Mouse (Mus musculus): ENCODE results near the gene H2-DMb1.

The H2-DMb1 gene

DNA sequence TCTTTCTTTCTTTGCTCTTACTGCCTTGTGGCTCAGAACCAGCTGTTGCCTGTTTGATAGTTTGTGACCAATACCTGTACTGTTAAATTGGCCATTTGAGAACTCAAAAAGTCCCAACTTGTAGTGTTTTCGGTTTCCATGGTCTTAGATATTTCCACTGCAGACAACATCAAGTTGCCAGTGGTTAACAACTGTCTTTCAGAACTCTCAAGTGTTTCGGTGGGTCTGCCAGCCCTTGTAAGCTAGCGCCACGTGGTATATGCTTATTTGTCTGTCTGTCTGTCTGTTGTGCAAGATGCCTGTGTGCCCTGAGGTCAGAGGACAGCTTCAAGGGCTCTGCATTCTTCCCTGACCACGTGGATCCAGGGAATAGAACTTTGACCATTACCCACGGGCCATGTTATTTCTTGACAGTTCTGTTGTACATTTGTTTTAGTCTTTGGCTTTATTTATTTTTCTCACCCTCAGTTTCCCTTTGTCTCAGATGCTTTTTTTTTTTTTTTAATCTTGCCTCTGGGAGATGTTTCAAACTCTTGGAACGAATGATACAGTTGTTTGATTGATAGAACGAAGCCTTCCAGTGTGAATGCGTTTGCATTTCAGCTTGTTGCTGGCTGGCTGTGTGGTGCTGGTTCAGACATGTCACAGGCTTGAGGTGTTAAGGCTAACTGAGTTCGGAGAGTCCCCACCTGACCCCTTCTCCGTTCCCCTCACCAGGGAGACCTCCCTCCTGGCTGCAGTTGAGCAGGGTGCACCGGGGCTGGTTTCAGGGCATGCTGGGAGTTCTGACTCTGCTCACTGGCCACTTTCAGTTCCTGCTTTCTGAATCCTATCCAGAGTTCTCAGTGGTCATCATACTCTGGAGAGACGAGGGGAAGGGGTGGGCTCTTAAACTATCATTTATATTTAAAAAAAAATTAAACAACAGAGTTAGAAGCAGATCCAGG is 27.3 kb downstream of the H2-DMb1 start:
- in situ Hi-C loops (cut with MboI; ENCODE audit: low pct_unique_long_range_greater_than_20kb in 1 of 2, low sequenced_read_pairs in 2 of 2, unreplicated experiment in 1 of 2) = no loop called here

DNA sequence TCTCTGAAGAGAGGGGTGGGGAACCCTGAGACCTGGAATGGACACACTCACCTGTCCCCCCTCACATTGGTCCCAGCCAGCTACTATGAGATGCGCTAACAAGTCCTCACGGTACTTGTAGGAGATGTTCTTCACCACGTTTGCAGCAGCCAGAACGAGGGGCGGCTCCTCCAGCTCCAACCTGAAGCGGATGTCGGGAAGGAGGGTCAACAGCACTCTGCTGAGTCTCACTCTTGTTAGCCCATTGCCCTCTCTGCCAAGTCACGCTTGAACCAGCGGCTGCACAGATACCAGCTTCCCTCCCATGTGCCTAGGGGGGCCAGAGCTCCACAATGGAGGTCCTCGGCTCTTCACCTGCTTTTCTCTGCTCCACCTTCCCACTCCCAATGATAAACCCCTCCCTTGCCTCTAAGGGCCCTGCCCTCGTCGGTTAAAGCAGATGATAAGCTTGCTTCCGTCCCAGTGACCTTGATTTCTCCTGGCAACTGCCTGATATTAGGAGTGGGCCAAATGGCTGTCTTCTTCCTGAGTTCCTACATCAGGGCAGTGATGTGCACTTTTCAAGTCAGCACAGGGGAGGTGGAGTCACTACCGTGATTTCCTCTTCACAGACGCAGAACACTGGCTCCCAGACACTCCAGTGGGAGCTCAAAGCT is 30.8 kb downstream of the H2-DMb1 start:
- in situ Hi-C loops (cut with MboI; ENCODE audit: low pct_unique_long_range_greater_than_20kb in 1 of 2, low sequenced_read_pairs in 2 of 2, unreplicated experiment in 1 of 2) = no loop called here

GRCm38 (mm10) chr17:34185526-34185925 is 32.7 kb downstream of the H2-DMb1 start:
- in situ Hi-C loops (cut with MboI; ENCODE audit: low pct_unique_long_range_greater_than_20kb in 1 of 2, low sequenced_read_pairs in 2 of 2, unreplicated experiment in 1 of 2) = no loop called here

DNA sequence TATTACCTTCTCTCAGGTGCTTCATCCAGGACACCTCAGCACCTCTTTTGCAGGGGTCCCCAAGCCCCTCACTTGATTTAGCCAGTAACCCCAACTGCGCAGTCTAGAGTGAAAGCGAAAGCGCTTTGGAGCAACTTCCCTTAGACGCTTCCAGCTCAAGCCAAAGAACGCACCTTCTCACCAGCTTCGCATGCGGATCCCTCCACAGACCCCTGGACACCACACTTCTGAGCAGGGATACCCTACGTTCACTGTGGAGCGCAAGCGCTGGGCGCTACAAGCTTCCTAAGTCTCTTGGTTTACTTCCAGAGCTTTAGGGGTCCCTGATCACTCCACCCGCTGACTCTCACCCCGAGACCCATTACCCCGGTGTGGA is 34.0 kb downstream of the H2-DMb1 start:
- in situ Hi-C loops (cut with MboI; ENCODE audit: low pct_unique_long_range_greater_than_20kb in 1 of 2, low sequenced_read_pairs in 2 of 2, unreplicated experiment in 1 of 2) = no loop called here

DNA sequence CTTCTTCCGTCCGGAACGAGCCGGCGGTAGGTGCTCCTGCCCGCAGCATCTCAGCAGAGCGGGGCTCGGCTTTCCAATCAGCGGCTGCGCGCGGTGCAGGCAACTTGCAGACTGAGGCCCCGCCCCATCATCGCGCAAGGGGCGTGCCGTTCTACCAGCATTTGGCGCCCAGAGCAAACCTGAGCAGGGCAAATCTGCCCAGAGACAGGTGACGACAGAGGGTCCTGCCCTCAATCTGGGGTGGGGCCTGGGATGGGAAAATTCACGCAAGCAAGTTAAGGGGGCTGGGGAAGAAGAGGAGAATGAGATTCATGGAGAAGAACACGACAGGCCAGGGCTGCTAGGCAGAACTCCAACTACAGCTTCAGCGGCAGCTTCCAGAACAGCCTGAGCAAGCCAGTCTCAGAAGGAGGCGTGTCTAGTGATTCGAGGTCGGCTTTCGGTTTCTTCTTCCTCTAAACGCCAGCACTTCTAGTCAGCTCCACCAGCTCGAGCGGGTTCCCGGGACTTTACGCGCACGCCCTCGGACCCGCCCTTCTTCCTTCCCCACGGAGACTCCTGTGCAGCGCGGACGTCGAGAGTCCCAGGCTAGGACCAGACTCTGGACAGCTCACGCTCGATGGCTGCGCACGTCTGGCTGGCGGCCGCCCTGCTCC is 34.5 kb downstream of the H2-DMb1 start, which contains the start of the genes Tap1 and Psmb9:
Gene Tap1, plus strand, starts transcription at position 293 of the 656 bp plus-strand sequence.
Gene Psmb9, minus strand, starts transcription at position 504 of the 656 bp plus-strand sequence.
- in situ Hi-C loops (cut with MboI; ENCODE audit: low pct_unique_long_range_greater_than_20kb in 1 of 2, low sequenced_read_pairs in 2 of 2, unreplicated experiment in 1 of 2) = no loop called here

- in situ Hi-C loops (cut with MboI; ENCODE audit: low pct_unique_long_range_greater_than_20kb in 1 of 2, low sequenced_read_pairs in 2 of 2, unreplicated experiment in 1 of 2) = no loop called here
Measured at GRCm38 (mm10) chr17:34188010-34188409, 35.1 kb downstream of the H2-DMb1 start.

DNA sequence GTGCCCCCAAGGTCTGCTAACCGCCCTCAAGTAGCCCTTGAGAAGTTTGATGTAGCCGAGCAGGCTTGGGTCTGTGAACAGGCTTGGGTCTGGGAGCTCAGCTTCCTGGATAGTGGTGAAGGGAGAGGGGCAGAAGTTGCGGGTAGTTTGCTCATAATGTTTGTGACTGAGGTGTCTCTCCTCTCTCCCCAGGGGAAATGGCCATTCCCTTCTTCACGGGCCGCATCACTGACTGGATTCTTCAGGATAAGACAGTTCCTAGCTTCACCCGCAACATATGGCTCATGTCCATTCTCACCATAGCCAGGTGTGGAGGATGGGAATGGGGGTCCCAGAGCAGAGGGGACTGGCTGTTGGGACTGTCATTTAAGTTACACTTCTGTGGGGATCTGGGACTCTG is 36.1 kb downstream of the H2-DMb1 start:
- in situ Hi-C loops (cut with MboI; ENCODE audit: low pct_unique_long_range_greater_than_20kb in 1 of 2, low sequenced_read_pairs in 2 of 2, unreplicated experiment in 1 of 2) = no loop called here

GRCm38 (mm10) chr17:34192852-34193251 is 40.0 kb downstream of the H2-DMb1 start:
- in situ Hi-C loops (cut with MboI; ENCODE audit: low pct_unique_long_range_greater_than_20kb in 1 of 2, low sequenced_read_pairs in 2 of 2, unreplicated experiment in 1 of 2) = loop anchor here in 1 of 2 experiments (10.0 kb wide), 1 partner anchor 118 kb away; no protein-coding TSS in a partner anchor

DNA sequence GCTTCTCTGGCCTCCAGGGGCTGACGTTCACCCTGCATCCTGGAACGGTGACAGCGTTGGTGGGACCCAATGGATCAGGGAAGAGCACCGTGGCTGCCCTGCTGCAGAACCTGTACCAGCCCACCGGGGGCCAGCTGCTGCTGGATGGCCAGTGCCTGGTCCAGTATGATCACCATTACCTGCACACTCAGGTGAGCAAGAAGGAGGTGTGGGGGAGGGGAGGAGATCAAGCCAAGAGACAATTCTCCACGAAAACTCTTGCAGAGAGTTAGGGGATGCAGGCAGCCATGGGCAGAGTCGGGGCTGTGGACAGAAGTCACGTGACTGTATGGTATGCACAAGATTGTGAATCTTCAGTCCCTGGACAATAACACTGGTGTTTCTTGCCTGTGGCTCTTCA is 40.6 kb downstream of the H2-DMb1 start:
- in situ Hi-C loops (cut with MboI; ENCODE audit: low pct_unique_long_range_greater_than_20kb in 1 of 2, low sequenced_read_pairs in 2 of 2, unreplicated experiment in 1 of 2) = loop anchor here in 1 of 2 experiments (10.0 kb wide), 1 partner anchor 119 kb away; no protein-coding TSS in a partner anchor

GRCm38 (mm10) chr17:34194723-34195122 is 41.9 kb downstream of the H2-DMb1 start:
- in situ Hi-C loops (cut with MboI; ENCODE audit: low pct_unique_long_range_greater_than_20kb in 1 of 2, low sequenced_read_pairs in 2 of 2, unreplicated experiment in 1 of 2) = loop anchor here in 1 of 2 experiments (10.0 kb wide), 1 partner anchor 120 kb away; no protein-coding TSS in a partner anchor

- in situ Hi-C loops (cut with MboI; ENCODE audit: low pct_unique_long_range_greater_than_20kb in 1 of 2, low sequenced_read_pairs in 2 of 2, unreplicated experiment in 1 of 2) = loop anchor here in 1 of 2 experiments (10.0 kb wide), 1 partner anchor 122 kb away; no protein-coding TSS in a partner anchor
Measured at GRCm38 (mm10) chr17:34196491-34196890, 43.6 kb downstream of the H2-DMb1 start.

DNA sequence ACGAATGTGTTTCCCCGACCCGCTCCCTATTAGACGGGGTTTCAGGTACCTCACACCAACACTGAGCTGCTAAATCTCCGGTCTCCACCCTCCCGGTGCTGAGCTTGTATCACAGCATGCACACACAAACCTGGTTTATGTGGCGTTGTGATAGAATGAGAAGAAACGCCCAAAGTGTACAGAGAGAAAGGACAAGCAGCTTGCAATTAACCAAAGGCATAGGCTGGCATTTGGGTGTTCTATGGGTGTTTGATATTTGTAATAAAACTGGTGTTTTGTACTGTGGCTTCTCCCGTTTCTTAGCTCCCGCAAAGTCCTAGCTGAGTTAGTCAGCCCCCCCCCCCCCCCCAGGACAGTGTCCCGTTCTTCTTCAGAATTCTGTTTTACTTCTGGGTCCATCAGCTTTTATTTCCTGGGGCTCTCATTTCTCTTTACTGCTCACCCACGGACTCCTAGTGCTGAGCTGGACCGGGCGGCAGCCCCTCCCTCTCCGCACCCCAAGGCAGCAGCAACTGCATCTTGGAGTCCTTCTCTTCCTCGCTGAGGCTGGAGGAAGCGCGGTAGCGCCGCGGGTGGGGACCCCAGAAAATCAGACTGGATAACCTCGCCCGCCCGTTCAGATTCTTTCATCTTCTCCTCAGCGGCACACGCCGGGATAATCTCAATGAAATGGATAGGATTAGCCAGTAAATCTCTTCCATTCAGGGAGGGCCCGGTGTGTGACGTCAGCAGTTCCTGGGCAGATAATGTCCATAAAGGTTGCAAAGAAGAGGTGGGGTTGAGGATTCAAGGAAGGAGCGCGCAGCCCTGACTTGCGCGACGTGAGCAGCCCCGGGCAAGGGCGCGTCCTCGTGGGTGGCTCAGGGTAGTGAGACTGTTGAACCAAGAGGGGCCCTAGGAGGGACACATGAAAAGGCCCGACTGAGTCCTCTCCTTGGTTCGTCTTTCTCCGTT is 44.3 kb downstream of the H2-DMb1 start, which contains the start of gene Psmb8:
Gene Psmb8, plus strand, starts transcription at position 781 of the 954 bp plus-strand sequence.
- in situ Hi-C loops (cut with MboI; ENCODE audit: low pct_unique_long_range_greater_than_20kb in 1 of 2, low sequenced_read_pairs in 2 of 2, unreplicated experiment in 1 of 2) = loop anchor here in 1 of 2 experiments (10.0 kb wide), 1 partner anchor 122 kb away; no protein-coding TSS in a partner anchor

- in situ Hi-C loops (cut with MboI; ENCODE audit: low pct_unique_long_range_greater_than_20kb in 1 of 2, low sequenced_read_pairs in 2 of 2, unreplicated experiment in 1 of 2) = loop anchor here in 1 of 2 experiments (10.0 kb wide), 1 partner anchor 123 kb away; no protein-coding TSS in a partner anchor
Measured at GRCm38 (mm10) chr17:34197904-34198520, 45.1 kb downstream of the H2-DMb1 start.

- in situ Hi-C loops (cut with MboI; ENCODE audit: low pct_unique_long_range_greater_than_20kb in 1 of 2, low sequenced_read_pairs in 2 of 2, unreplicated experiment in 1 of 2) = loop anchor here in 1 of 2 experiments (10.0 kb wide), 1 partner anchor 124 kb away; no protein-coding TSS in a partner anchor
Measured at GRCm38 (mm10) chr17:34198521-34198912, 45.6 kb downstream of the H2-DMb1 start.

DNA sequence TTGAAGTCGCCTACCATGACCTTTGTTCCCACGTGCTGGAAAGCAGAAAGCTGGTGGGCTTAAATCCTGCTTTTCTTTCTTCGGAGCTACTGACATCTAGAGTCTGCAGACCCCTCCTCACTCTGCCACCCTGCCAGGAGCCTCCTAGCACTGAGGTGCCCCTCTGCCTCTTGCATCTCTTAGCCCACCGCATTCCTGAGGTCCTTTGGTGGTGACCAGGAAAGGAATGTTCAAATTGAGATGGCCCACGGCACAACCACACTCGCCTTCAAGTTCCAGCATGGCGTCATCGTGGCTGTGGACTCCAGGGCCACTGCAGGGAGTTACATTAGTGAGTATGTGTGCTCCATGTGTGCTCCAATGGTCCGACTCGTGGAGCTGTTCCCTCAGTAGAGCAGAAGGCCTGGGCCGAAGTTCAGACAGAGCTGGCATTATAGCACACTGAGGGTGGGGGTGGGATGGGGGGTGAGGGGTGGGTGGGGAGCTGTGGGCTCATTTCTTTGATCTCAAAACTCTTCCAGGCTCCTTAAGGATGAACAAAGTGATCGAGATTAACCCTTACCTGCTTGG is 46.3 kb downstream of the H2-DMb1 start:
- in situ Hi-C loops (cut with MboI; ENCODE audit: low pct_unique_long_range_greater_than_20kb in 1 of 2, low sequenced_read_pairs in 2 of 2, unreplicated experiment in 1 of 2) = loop anchor here in 1 of 2 experiments (10.0 kb wide), 1 partner anchor 124 kb away; no protein-coding TSS in a partner anchor

- in situ Hi-C loops (cut with MboI; ENCODE audit: low pct_unique_long_range_greater_than_20kb in 1 of 2, low sequenced_read_pairs in 2 of 2, unreplicated experiment in 1 of 2) = loop anchor here in 1 of 2 experiments (25.0 kb wide), 1 partner anchor 587 kb away; no protein-coding TSS in a partner anchor
Measured at GRCm38 (mm10) chr17:34200047-34200446, 47.2 kb downstream of the H2-DMb1 start.

Data from mouse embryonic stem cell (cell line).